Mouse (Mus musculus): ENCODE results near the gene Usp53. TPM values are rescaled to one million over a fixed set of nuclear protein-coding genes. Genes with fewer than 3 reads are reported as not detected.

The Usp53 gene
- total and polyA plus RNA-seq, 3 experiments = 0.03 to 0.08 TPM; not detected in 1

DNA sequence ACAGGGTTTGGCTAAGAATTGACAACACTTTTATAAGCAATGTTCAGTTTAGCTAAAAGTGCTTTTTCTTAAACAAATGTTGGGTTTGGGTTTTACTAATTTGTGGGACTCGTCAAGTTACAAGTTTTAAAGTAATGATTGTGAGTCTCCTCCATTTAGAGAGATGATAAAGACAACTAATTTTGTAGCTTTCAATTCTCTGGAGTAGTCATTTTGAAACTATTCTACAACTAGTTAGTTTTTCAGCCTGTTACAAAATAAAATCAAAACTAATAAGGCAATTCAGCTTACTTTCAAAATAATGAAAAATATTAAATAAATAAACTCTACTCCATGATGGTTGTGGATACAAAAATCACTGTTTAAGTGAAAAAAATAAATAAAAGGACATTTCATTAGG, 51.8 kb downstream of the Usp53 start:
- Histone ChIP-seq H3K27me3 (replicated peaks) (no peaks in the 10 kb centered on the region), H3K9ac (ENCODE audit: insufficient read depth, low read depth) (no peak overlapping the region), H3K4me3 (replicated peaks in 1 of 3; ENCODE audit: low read depth in 2 of 3, low read length in 2 of 3, poor library complexity in 1 of 3) (no peak overlapping the region), H3K9me3 (replicated peaks; ENCODE audit: low read length) (no peaks in the 10 kb centered on the region), H3K36me3 (replicated peaks in 1 of 2; ENCODE audit: control insufficient read depth in 1 of 2, insufficient read depth in 1 of 2, low read length in 1 of 2) (peaks cover 0 to under 1% of the 10 kb centered on the region in 2 experiments), H3K4me2 (ENCODE audit: insufficient read depth, low read depth, poor library complexity, severe bottlenecking) (no peak overlapping the region), H3K27ac (ENCODE audit: insufficient read depth, low read depth) (no peak overlapping the region), H3K79me2 (replicated peaks; ENCODE audit: control insufficient read depth, extremely low read depth, insufficient read depth, poor library complexity, severe bottlenecking) (no peaks in the 10 kb centered on the region), H3K4me1 (ENCODE audit: control insufficient read depth in 1 of 2, insufficient read depth in 2 of 2) (no peaks in the 10 kb centered on the region)
- dilution Hi-C loops (cut with MboI; ENCODE audit: extremely low pct_ligation_motif_present, extremely low pct_unique_long_range_greater_than_20kb, low sequenced_read_pairs) (no loop called here), in situ Hi-C loops (cut with MboI; ENCODE audit: low pct_ligation_motif_present, low pct_unique_long_range_greater_than_20kb, low sequenced_read_pairs) (loop anchor here (10.0 kb wide), 2 partner anchors 172 to 222 kb away; no protein-coding TSS in a partner anchor)
- TF ChIP-seq USF2 (conservative IDR thresholded peaks at IDR 0.05; ENCODE audit: low read depth, low read length) = no peak
- TF ChIP-seq E2F4 (IDR thresholded peaks at IDR 0.05; ENCODE audit: insufficient replicate concordance, low read depth, low read length) = no peak
- TF ChIP-seq MXI1 (IDR thresholded peaks at IDR 0.05; ENCODE audit: low read depth, low read length) = no peak
- TF ChIP-seq UBTF (IDR thresholded peaks at IDR 0.05; ENCODE audit: low read depth, low read length) = no peak
- peak; percentile 94 for TF ChIP-seq JUND (conservative IDR thresholded peaks at IDR 0.05; ENCODE audit: low read depth, low read length)
- peak; percentile 81 for TF ChIP-seq EP300 (IDR thresholded peaks at IDR 0.05; ENCODE audit: low read length)
- TF ChIP-seq POLR2A (IDR thresholded peaks at IDR 0.05; ENCODE audit: low read depth, low read length) = no peak
- no peak for TF ChIP-seq MAFK (IDR thresholded peaks at IDR 0.05; ENCODE audit: insufficient replicate concordance, low read length)
- no peak for TF ChIP-seq ZC3H11A (IDR thresholded peaks at IDR 0.05; ENCODE audit: low read depth, low read length)
- no peak for TF ChIP-seq NELFE (IDR thresholded peaks at IDR 0.05; ENCODE audit: low read depth, low read length)
- TF ChIP-seq JUN (IDR thresholded peaks at IDR 0.05; ENCODE audit: insufficient read depth, low read depth, low read length) = peak; percentile 80
- peak; percentile 88 for TF ChIP-seq IRF4 (IDR thresholded peaks at IDR 0.05; ENCODE audit: low read depth, low read length)
- no peak for TF ChIP-seq NRF1 (IDR thresholded peaks at IDR 0.05; ENCODE audit: low read depth, low read length)
- no peak for DNase-seq (ENCODE audit: extremely low read depth)

DNA sequence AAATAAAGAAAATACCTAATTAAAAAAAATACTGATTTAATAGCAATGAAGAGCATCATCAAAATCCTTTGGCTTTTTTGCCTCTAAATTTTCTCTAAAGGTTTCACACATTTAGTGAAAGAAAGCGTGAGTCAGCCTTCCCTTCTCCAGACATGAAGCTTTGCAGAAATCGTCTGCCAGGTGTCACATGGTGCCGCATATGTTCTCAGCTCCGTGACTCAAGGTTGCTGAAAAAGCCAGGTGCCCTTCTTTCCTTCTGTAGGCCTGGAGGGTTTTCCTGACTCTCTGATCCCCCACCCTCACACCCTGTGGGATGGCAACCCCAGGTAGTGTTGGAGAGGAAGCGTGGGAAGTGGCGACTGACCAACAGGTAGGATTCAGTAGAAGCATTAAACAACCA, 54.6 kb downstream of the Usp53 start:
- H3K36me3 ChIP-seq (replicated peaks in 1 of 2; ENCODE audit: control insufficient read depth in 1 of 2, insufficient read depth in 1 of 2, low read length in 1 of 2) = peaks cover 0 to 13% of the 10 kb centered on the region in 2 experiments
- H3K9ac ChIP-seq (ENCODE audit: insufficient read depth, low read depth) = no peak overlapping the region
- in situ Hi-C loops (cut with MboI; ENCODE audit: low pct_ligation_motif_present, low pct_unique_long_range_greater_than_20kb, low sequenced_read_pairs) = loop anchor here (10.0 kb wide), 2 partner anchors 175 to 225 kb away; no protein-coding TSS in a partner anchor
- no peak overlapping the region for H3K27ac ChIP-seq (ENCODE audit: insufficient read depth, low read depth)
- no peaks in the 10 kb centered on the region for H3K9me3 ChIP-seq (replicated peaks; ENCODE audit: low read length)
- TF ChIP-seq ELF1 (IDR thresholded peaks at IDR 0.05; ENCODE audit: low read depth, low read length) = no peak
- no peak for TF ChIP-seq MAFK (IDR thresholded peaks at IDR 0.05; ENCODE audit: insufficient replicate concordance, low read length)
- no peak for TF ChIP-seq EP300 (IDR thresholded peaks at IDR 0.05; ENCODE audit: low read length)
- no peak for TF ChIP-seq USF2 (conservative IDR thresholded peaks at IDR 0.05; ENCODE audit: low read depth, low read length)
- no peak for TF ChIP-seq UBTF (IDR thresholded peaks at IDR 0.05; ENCODE audit: low read depth, low read length)
- H3K79me2 ChIP-seq (replicated peaks; ENCODE audit: control insufficient read depth, extremely low read depth, insufficient read depth, poor library complexity, severe bottlenecking) = peaks cover 11% of the 10 kb centered on the region
- peaks cover 5 to 9% of the 10 kb centered on the region in 2 experiments; a peak in 3 of 4 replicates for H3K4me1 ChIP-seq (ENCODE audit: control insufficient read depth in 1 of 2, insufficient read depth in 2 of 2)
- no peak overlapping the region for H3K4me2 ChIP-seq (ENCODE audit: insufficient read depth, low read depth, poor library complexity, severe bottlenecking)
- H3K27me3 ChIP-seq (replicated peaks) = no peaks in the 10 kb centered on the region
- no peak overlapping the region for H3K4me3 ChIP-seq (replicated peaks in 1 of 3; ENCODE audit: low read depth in 2 of 3, low read length in 2 of 3, poor library complexity in 1 of 3)
- dilution Hi-C loops (cut with MboI; ENCODE audit: extremely low pct_ligation_motif_present, extremely low pct_unique_long_range_greater_than_20kb, low sequenced_read_pairs) = no loop called here
- DNase-seq (ENCODE audit: extremely low read depth) = no peak
